Mouse (Mus musculus): ENCODE measurements at regions not wholly inside any gene's neighbourhood (a gene's known extent, or its start where the extent isn't known, plus 50 kb on each side); places are given as distances from the start of the nearest gene placed in this dataset.

GRCm38 (mm10) chr10:29674377-29674776 is 138.7 kb upstream of the Rspo3 start:
- no peak for TF ChIP-seq POLR2A (IDR thresholded peaks at IDR 0.05; ENCODE audit: extremely low read depth, insufficient read depth, low read length)
- H3K4me1 ChIP-seq (ENCODE audit: control insufficient read depth, insufficient read depth, low read length): no peaks in the 10 kb centered on the region
- H3K4me3 ChIP-seq (ENCODE audit: insufficient read depth, low read length): no peak overlapping the region
- H3K27ac ChIP-seq (ENCODE audit: insufficient read depth, low read length): no peak overlapping the region

GRCm38 (mm10) chr10:29661752-29662151 is 126.1 kb upstream of the Rspo3 start:
- Histone ChIP-seq H3K27ac (ENCODE audit: insufficient read depth, low read length) (no peak overlapping the region), H3K4me3 (ENCODE audit: insufficient read depth, low read length) (no peak overlapping the region), H3K4me1 (ENCODE audit: control insufficient read depth, insufficient read depth, low read length) (no peaks in the 10 kb centered on the region)
- TF ChIP-seq POLR2A (IDR thresholded peaks at IDR 0.05; ENCODE audit: extremely low read depth, insufficient read depth, low read length) (no peak), CTCF (IDR thresholded peaks at IDR 0.05; ENCODE audit: extremely low read depth, insufficient read depth, low read length) (no peak)

GRCm38 (mm10) chr10:29640249-29640648 is 104.6 kb upstream of the Rspo3 start:
- TF ChIP-seq POLR2A (IDR thresholded peaks at IDR 0.05; ENCODE audit: extremely low read depth, insufficient read depth, low read length) (no peak), CTCF (IDR thresholded peaks at IDR 0.05; ENCODE audit: extremely low read depth, insufficient read depth, low read length) (no peak)
- Histone ChIP-seq H3K4me3 (ENCODE audit: insufficient read depth, low read length) (no peak overlapping the region), H3K4me1 (ENCODE audit: control insufficient read depth, insufficient read depth, low read length) (no peaks in the 10 kb centered on the region), H3K27ac (ENCODE audit: insufficient read depth, low read length) (no peak overlapping the region)

GRCm38 (mm10) chr10:29635828-29636227 is 100.2 kb upstream of the Rspo3 start:
- Histone ChIP-seq H3K27ac (ENCODE audit: insufficient read depth, low read length) (no peak overlapping the region), H3K4me1 (ENCODE audit: control insufficient read depth, insufficient read depth, low read length) (no peaks in the 10 kb centered on the region), H3K4me3 (ENCODE audit: insufficient read depth, low read length) (no peak overlapping the region)
- TF ChIP-seq POLR2A (IDR thresholded peaks at IDR 0.05; ENCODE audit: extremely low read depth, insufficient read depth, low read length) (no peak), CTCF (IDR thresholded peaks at IDR 0.05; ENCODE audit: extremely low read depth, insufficient read depth, low read length) (no peak)

GRCm38 (mm10) chr10:29595455-29595854 is 59.8 kb upstream of the Rspo3 start:
- H3K4me1 ChIP-seq (ENCODE audit: control insufficient read depth, insufficient read depth, low read length): no peaks in the 10 kb centered on the region
- no peak for TF ChIP-seq CTCF (IDR thresholded peaks at IDR 0.05; ENCODE audit: extremely low read depth, insufficient read depth, low read length)
- TF ChIP-seq POLR2A (IDR thresholded peaks at IDR 0.05; ENCODE audit: extremely low read depth, insufficient read depth, low read length): no peak

GRCm38 (mm10) chr10:29594969-29595368 is 59.3 kb upstream of the Rspo3 start:
- Histone ChIP-seq H3K27ac (ENCODE audit: insufficient read depth, low read length) (no peak overlapping the region), H3K4me1 (ENCODE audit: control insufficient read depth, insufficient read depth, low read length) (no peaks in the 10 kb centered on the region), H3K4me3 (ENCODE audit: insufficient read depth, low read length) (no peak overlapping the region)
- TF ChIP-seq CTCF (IDR thresholded peaks at IDR 0.05; ENCODE audit: extremely low read depth, insufficient read depth, low read length): no peak
- no peak for TF ChIP-seq POLR2A (IDR thresholded peaks at IDR 0.05; ENCODE audit: extremely low read depth, insufficient read depth, low read length)

More at GRCm38 (mm10) chr10:29595455-29595854, 59.8 kb upstream of the Rspo3 start:
- Histone ChIP-seq H3K4me3 (ENCODE audit: insufficient read depth, low read length) (no peak overlapping the region), H3K27ac (ENCODE audit: insufficient read depth, low read length) (no peak overlapping the region)

- Histone ChIP-seq H3K4me3 (ENCODE audit: insufficient read depth, low read length) (no peak overlapping the region), H3K27ac (ENCODE audit: insufficient read depth, low read length) (no peak overlapping the region), H3K4me1 (ENCODE audit: control insufficient read depth, insufficient read depth, low read length) (no peaks in the 10 kb centered on the region)
- no peak for TF ChIP-seq CTCF (IDR thresholded peaks at IDR 0.05; ENCODE audit: extremely low read depth, insufficient read depth, low read length)
- TF ChIP-seq POLR2A (IDR thresholded peaks at IDR 0.05; ENCODE audit: extremely low read depth, insufficient read depth, low read length): no peak
Measured at GRCm38 (mm10) chr10:29592906-29593305, 57.2 kb upstream of the Rspo3 start.

GRCm38 (mm10) chr10:29590187-29590586 is 54.5 kb upstream of the Rspo3 start:
- TF ChIP-seq POLR2A (IDR thresholded peaks at IDR 0.05; ENCODE audit: extremely low read depth, insufficient read depth, low read length) (no peak), CTCF (IDR thresholded peaks at IDR 0.05; ENCODE audit: extremely low read depth, insufficient read depth, low read length) (no peak)
- Histone ChIP-seq H3K27ac (ENCODE audit: insufficient read depth, low read length) (no peak overlapping the region), H3K4me1 (ENCODE audit: control insufficient read depth, insufficient read depth, low read length) (no peaks in the 10 kb centered on the region), H3K4me3 (ENCODE audit: insufficient read depth, low read length) (no peak overlapping the region)

- Histone ChIP-seq H3K27ac (ENCODE audit: insufficient read depth, low read length) (no peak overlapping the region), H3K4me1 (ENCODE audit: control insufficient read depth, insufficient read depth, low read length) (no peaks in the 10 kb centered on the region), H3K4me3 (ENCODE audit: insufficient read depth, low read length) (no peak overlapping the region)
- TF ChIP-seq CTCF (IDR thresholded peaks at IDR 0.05; ENCODE audit: extremely low read depth, insufficient read depth, low read length) (no peak), POLR2A (IDR thresholded peaks at IDR 0.05; ENCODE audit: extremely low read depth, insufficient read depth, low read length) (no peak)
Measured at GRCm38 (mm10) chr10:29589739-29590138, 54.1 kb upstream of the Rspo3 start.
